In genomic region chr5:17551693-17552092, GRCm38 (mm10) we compare ENCODE assay signal across 19 mouse cellular contexts.
"Had no signal": no experiment of that assay in that cellular context is flagged by ENCODE, and none has a peak within 500 bp of the region (broad histone marks: within the 10 kb centered on the region; RNA-seq: fewer than 3 reads in every experiment).

No protein-coding gene starts in this region.

- H3K4me2 ChIP-seq: kidney, embryonic 15.5 days; liver, embryonic 13.5 days; midbrain, embryonic 13.5 days; neural tube, embryonic 13.5 days; stomach, embryonic 15.5 days had no signal

- ATAC-seq: lung, postnatal 0 days; midbrain, embryonic 13.5 days; midbrain, embryonic 16.5 days had no signal

- H3K27me3 ChIP-seq: kidney, embryonic 15.5 days; liver, embryonic 13.5 days; megakaryocyte, embryonic 14.5 days; midbrain, embryonic 13.5 days; neural tube, embryonic 13.5 days; stomach, embryonic 15.5 days had no signal

- DNase-seq: kidney, postnatal 10 days; kidney, postnatal 36 days; layer of hippocampus, postnatal 36 days; liver, embryonic 13.5 days; lung, adult 2 months; lung, postnatal 36 days; retina, postnatal 1 day; right cerebral cortex, postnatal 25 days; spleen, adult 18-20 months; thymus, postnatal 25 days had no signal

- H3K9ac ChIP-seq: kidney, embryonic 15.5 days; liver, embryonic 13.5 days; midbrain, embryonic 13.5 days; neural tube, embryonic 13.5 days; stomach, embryonic 15.5 days had no signal

- H3K9me3 ChIP-seq: kidney, embryonic 15.5 days; liver, embryonic 13.5 days; midbrain, embryonic 10.5 days; midbrain, embryonic 13.5 days; neural tube, embryonic 13.5 days; stomach, embryonic 15.5 days had no signal

- H3K4me3 ChIP-seq: kidney, embryonic 15.5 days; left cerebral cortex, adult 2 months; liver, embryonic 13.5 days; megakaryocyte, embryonic 14.5 days; midbrain, embryonic 10.5 days; midbrain, embryonic 13.5 days; neural tube, embryonic 13.5 days; stomach, embryonic 15.5 days had no signal

- H3K36me3 ChIP-seq: kidney, embryonic 15.5 days; liver, embryonic 13.5 days; midbrain, embryonic 10.5 days; midbrain, embryonic 13.5 days; neural tube, embryonic 13.5 days; stomach, embryonic 15.5 days had no signal

- H3K4me1 ChIP-seq: kidney, embryonic 15.5 days; liver, embryonic 13.5 days; megakaryocyte, embryonic 14.5 days; neural tube, embryonic 13.5 days; stomach, embryonic 15.5 days had no signal

- H3K27ac ChIP-seq: kidney, embryonic 15.5 days; left cerebral cortex, adult 2 months; liver, embryonic 13.5 days; midbrain, embryonic 10.5 days; midbrain, embryonic 13.5 days; neural tube, embryonic 13.5 days; stomach, embryonic 15.5 days had no signal
